ENCODE assay signal across 12 mouse cellular contexts in the genomic region with DNA sequence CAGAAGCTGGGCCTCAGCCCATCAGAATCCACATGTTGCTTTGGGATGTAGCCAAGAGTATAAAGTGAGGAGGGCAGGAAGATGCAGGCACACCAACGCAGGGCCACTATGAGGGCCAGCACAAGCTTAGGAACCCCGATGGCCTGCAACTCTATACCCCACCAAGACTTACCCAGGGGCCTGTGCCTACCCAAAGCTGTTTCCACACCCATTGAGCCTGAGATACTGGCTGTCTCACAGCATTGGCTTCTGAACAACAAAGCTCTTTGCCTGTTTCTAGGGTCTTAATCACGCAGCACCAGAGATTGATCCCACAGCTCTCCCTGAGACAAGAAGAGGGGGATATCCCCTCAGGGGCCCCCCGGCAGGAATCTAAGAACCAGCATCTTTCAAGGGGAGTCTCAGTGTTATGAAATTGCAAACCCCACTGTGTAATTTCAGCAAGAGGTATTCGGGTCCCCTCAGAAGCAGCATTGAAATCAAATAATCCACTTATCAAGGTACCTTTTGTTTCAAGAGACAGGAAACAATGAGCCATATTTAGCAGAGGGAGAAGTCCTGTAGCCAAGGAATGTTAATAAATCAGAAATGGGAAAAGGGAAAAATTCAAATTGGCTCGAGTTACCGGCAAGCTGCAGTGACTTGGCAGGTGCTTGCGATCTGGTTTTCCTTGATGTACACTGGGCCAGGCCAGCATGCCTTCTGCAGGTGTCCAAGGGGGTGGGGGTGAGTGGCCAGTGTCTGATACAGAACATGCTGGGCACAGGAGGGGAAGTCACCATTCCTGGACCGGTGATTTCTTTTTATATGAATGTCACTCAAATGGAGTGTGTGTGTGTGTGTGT.
DNase-seq lines count a peak whose midpoint lies in the region; ATAC-seq lines count a peak whose summit lies in the region.
"Had no signal": no experiment of that assay in that cellular context is flagged by ENCODE, and none has a peak within 500 bp of the region (broad histone marks: within the 10 kb centered on the region; RNA-seq: fewer than 3 reads in every experiment).

No protein-coding gene starts in this region.

- ATAC-seq in forebrain, embryonic 15.5 days (replicated peaks) = no peak
- ATAC-seq: midbrain, embryonic 15.5 days had no signal

- DNase-seq in kidney, postnatal 14 days = peak; percentile 18
- DNase-seq in kidney, postnatal 25 days = no peak
- DNase-seq in cerebellum, adult 11-12 months = peak; percentile 89
- peak; percentile 59 to 73 for DNase-seq in cerebellum, postnatal 10 days
- DNase-seq in retina, embryonic 14.5 days (ENCODE audit: low spot score) = no peak
- DNase-seq in left cerebral cortex, postnatal 36 days (ENCODE audit: low spot score in 2 of 2) = no peak
- DNase-seq in right cerebral cortex, adult 2 months (ENCODE audit: low spot score in 2 of 2) = no peak
- DNase-seq: thymus, adult 18-20 months had no signal

- H3K36me3 ChIP-seq in forebrain, embryonic 15.5 days = no peaks in the 10 kb centered on the region
- H3K36me3 ChIP-seq: heart, embryonic 15.5 days; midbrain, embryonic 15.5 days; neural tube, embryonic 13.5 days had no signal

- peaks cover 20% of the 10 kb centered on the region for H3K4me1 ChIP-seq in forebrain, embryonic 15.5 days
- H3K4me1 ChIP-seq: heart, embryonic 15.5 days had no signal

- H3K9ac ChIP-seq in forebrain, embryonic 15.5 days (replicated peaks) = no peak overlapping the region
- H3K9ac ChIP-seq: heart, embryonic 15.5 days; midbrain, embryonic 15.5 days; neural tube, embryonic 13.5 days had no signal

- H3K4me2 ChIP-seq in forebrain, embryonic 15.5 days (replicated peaks) = no peak overlapping the region
- H3K4me2 ChIP-seq: heart, embryonic 15.5 days; midbrain, embryonic 15.5 days; neural tube, embryonic 13.5 days had no signal

- intact Hi-C loops in left cerebral cortex, postnatal 36 days (cut with DNase I) = no loop called here

- WGBS in forebrain, embryonic 15.5 days = 31% methylated on average over 9 of the region's 9 CpGs

- H3K9me3 ChIP-seq in forebrain, embryonic 15.5 days = no peaks in the 10 kb centered on the region
- H3K9me3 ChIP-seq: heart, embryonic 15.5 days; midbrain, embryonic 15.5 days; neural tube, embryonic 13.5 days had no signal

- H3K27me3 ChIP-seq in forebrain, embryonic 15.5 days = no peaks in the 10 kb centered on the region
- H3K27me3 ChIP-seq: heart, embryonic 15.5 days; midbrain, embryonic 15.5 days; neural tube, embryonic 13.5 days had no signal

- H3K4me3 ChIP-seq in forebrain, embryonic 15.5 days = no peak overlapping the region
- H3K4me3 ChIP-seq: heart, embryonic 15.5 days; midbrain, embryonic 15.5 days; neural tube, embryonic 13.5 days had no signal

- H3K27ac ChIP-seq in forebrain, embryonic 15.5 days (replicated peaks) = peak overlapping the region; percentile 51; the same call in 1 of the 2 replicates
- H3K27ac ChIP-seq: heart, embryonic 15.5 days; midbrain, embryonic 15.5 days; neural tube, embryonic 13.5 days had no signal

Comparison
In these comparisons a context has a peak if more than half of its experiments do, and no peak if none do; other contexts are left out.
1. DNase-seq: peak in kidney, postnatal 14 days (single experiment), cerebellum, adult 11-12 months (single experiment) and cerebellum, postnatal 10 days (2 of 2); none in kidney, postnatal 25 days (0 of 2), retina, embryonic 14.5 days (single experiment), left cerebral cortex, postnatal 36 days (0 of 2) and right cerebral cortex, adult 2 months (0 of 2).